Mouse (Mus musculus): ENCODE data around the gene Abca1.

The Abca1 gene

DNA sequence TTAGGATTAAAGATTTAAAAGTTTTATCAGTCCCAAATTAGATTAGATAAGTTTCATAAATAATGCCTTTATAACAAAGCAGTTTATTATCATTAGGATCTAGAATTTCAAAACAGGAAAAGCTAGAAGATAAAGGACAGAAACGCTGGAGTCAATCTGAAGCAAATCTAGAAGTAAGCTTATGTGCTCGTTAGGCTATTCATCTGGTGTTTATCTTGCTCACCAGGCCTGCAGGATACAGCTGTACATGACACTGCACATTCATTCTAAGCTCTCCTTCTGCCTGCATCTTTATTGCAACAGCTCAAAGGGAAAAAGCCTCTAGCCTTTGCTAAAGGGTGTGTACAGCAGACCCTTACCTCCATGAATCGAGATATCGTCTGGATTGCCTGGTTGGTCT is 74.1 kb downstream of the Abca1 start:
- peaks cover 64% of the 10 kb centered on the region for H3K36me3 ChIP-seq (ENCODE audit: insufficient read depth, low read length)
- H3K4me3 ChIP-seq (replicated peaks; ENCODE audit: low read length) = no peak overlapping the region
- no peaks in the 10 kb centered on the region for H3K9me3 ChIP-seq (ENCODE audit: low read length)
- TF ChIP-seq CTCF (conservative IDR thresholded peaks at IDR 0.05; ENCODE audit: low read length) = no peak
- TF ChIP-seq POU5F1 (IDR thresholded peaks at IDR 0.05; ENCODE audit: borderline replicate concordance, low read length) = no peak
- no peak for TF ChIP-seq NANOG (IDR thresholded peaks at IDR 0.05; ENCODE audit: borderline replicate concordance, low read length)
- H3K4me1 ChIP-seq (replicated peaks; ENCODE audit: low read depth, low read length) = no peaks in the 10 kb centered on the region
- no peaks in the 10 kb centered on the region for H3K27me3 ChIP-seq (ENCODE audit: insufficient read depth, low read length)

DNA sequence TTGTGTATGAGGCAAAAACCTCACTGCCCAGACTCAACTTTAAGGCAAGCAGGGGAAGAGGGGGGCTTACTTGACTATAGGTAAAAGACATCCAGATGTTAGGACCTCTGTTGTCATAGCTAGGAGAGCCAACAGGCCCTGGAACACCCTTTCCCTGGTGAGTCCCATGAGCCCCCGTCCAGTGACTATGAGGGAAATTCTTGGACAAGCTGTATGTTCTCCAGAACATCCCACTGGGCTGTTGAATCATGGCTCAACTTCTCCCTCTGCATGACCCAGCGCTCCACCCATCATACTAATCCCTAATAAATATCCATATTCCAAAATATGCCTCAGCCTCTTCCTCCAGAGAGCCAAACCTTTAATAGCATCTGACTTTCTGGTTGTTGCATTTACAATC is 76.6 kb downstream of the Abca1 start:
- Histone ChIP-seq H3K36me3 (ENCODE audit: insufficient read depth, low read length) (peaks cover 64% of the 10 kb centered on the region), H3K4me3 (replicated peaks; ENCODE audit: low read length) (no peak overlapping the region), H3K4me1 (replicated peaks; ENCODE audit: low read depth, low read length) (no peaks in the 10 kb centered on the region), H3K27me3 (ENCODE audit: insufficient read depth, low read length) (no peaks in the 10 kb centered on the region), H3K9me3 (ENCODE audit: low read length) (no peaks in the 10 kb centered on the region)
- TF ChIP-seq POU5F1 (IDR thresholded peaks at IDR 0.05; ENCODE audit: borderline replicate concordance, low read length) = no peak
- no peak for TF ChIP-seq CTCF (conservative IDR thresholded peaks at IDR 0.05; ENCODE audit: low read length)
- TF ChIP-seq NANOG (IDR thresholded peaks at IDR 0.05; ENCODE audit: borderline replicate concordance, low read length) = no peak

DNA sequence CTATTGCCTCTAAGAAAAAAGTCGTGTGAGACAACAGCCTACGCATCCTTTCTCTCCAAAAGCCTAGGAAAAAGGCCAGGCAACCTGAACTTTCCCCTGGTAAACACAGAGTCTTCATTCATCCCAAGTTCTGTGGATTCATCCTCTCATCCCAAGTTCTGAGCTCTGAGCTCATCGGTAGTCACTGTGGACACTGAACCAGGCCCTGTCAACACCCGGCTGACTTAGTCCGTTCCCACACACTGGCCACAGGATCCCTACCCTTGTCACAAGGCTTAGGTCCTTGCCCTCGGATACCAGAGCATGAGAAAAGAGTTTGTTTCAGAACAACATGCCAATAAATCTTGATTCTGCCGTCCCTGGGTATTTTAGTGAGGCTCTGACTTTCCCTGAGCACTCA is 77.2 kb downstream of the Abca1 start:
- Histone ChIP-seq H3K9me3 (ENCODE audit: low read length) (no peaks in the 10 kb centered on the region), H3K36me3 (ENCODE audit: insufficient read depth, low read length) (peaks cover 69% of the 10 kb centered on the region), H3K4me1 (replicated peaks; ENCODE audit: low read depth, low read length) (no peaks in the 10 kb centered on the region), H3K4me3 (replicated peaks; ENCODE audit: low read length) (no peak overlapping the region), H3K27me3 (ENCODE audit: insufficient read depth, low read length) (no peaks in the 10 kb centered on the region)
- TF ChIP-seq NANOG (IDR thresholded peaks at IDR 0.05; ENCODE audit: borderline replicate concordance, low read length) (no peak), CTCF (conservative IDR thresholded peaks at IDR 0.05; ENCODE audit: low read length) (no peak), POU5F1 (IDR thresholded peaks at IDR 0.05; ENCODE audit: borderline replicate concordance, low read length) (no peak)

- TF ChIP-seq POU5F1 (IDR thresholded peaks at IDR 0.05; ENCODE audit: borderline replicate concordance, low read length) = no peak
- no peak for TF ChIP-seq CTCF (conservative IDR thresholded peaks at IDR 0.05; ENCODE audit: low read length)
- TF ChIP-seq NANOG (IDR thresholded peaks at IDR 0.05; ENCODE audit: borderline replicate concordance, low read length) = no peak
- Histone ChIP-seq H3K4me3 (replicated peaks; ENCODE audit: low read length) (no peak overlapping the region), H3K9me3 (ENCODE audit: low read length) (no peaks in the 10 kb centered on the region), H3K27me3 (ENCODE audit: insufficient read depth, low read length) (no peaks in the 10 kb centered on the region), H3K36me3 (ENCODE audit: insufficient read depth, low read length) (peaks cover 74% of the 10 kb centered on the region), H3K4me1 (replicated peaks; ENCODE audit: low read depth, low read length) (no peaks in the 10 kb centered on the region)
Observed at GRCm38 (mm10) chr4:53081851-53082250, 77.8 kb downstream of the Abca1 start.

DNA sequence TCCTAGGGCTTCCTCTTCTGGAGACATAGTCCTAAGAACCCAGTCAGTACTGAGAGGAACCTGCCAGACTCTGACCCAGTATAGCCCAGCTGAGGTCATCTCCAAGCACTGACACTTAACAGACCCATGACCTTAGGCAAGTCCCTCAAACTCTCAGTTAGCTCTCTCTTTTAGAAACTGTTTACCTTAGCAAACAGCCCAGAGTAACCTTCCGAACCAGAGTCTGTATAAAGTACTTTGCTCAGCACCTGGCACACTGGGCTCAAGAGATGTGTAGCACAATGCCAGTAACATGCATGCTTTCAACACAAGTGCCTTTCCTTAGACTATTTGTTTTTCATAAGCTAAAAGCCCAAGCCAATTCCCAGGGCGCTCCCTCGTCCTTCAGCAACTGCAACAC is 79.4 kb downstream of the Abca1 start:
- Histone ChIP-seq H3K4me1 (replicated peaks; ENCODE audit: low read depth, low read length) (no peaks in the 10 kb centered on the region), H3K36me3 (ENCODE audit: insufficient read depth, low read length) (peaks cover 85% of the 10 kb centered on the region), H3K27me3 (ENCODE audit: insufficient read depth, low read length) (no peaks in the 10 kb centered on the region), H3K9me3 (ENCODE audit: low read length) (no peaks in the 10 kb centered on the region), H3K4me3 (replicated peaks; ENCODE audit: low read length) (no peak overlapping the region)
- TF ChIP-seq POU5F1 (IDR thresholded peaks at IDR 0.05; ENCODE audit: borderline replicate concordance, low read length) (no peak), NANOG (IDR thresholded peaks at IDR 0.05; ENCODE audit: borderline replicate concordance, low read length) (no peak), CTCF (conservative IDR thresholded peaks at IDR 0.05; ENCODE audit: low read length) (no peak)

DNA sequence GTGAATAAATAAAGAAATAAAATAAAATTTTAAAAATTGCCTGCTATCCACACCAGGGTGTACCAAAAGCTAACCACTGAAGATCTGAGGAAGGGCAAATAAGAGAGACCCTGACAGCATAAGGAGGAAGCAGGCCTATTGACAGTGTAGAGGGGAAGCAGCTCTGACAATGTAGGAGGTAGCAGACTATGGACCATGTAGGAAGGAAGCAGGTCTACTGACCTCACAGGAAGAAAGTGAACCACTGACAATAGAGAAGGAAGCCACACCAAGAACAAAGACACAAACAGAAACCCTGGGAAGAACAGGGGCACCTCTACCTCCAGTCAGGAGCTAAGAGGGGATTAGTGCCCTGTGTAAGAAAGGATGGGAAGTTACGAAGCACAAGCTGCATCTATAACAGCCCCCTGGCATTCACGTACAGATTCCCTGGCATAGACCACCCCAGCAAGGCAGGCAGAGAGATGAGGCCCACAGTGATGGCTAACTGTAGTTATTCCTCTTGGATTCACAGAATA is 80.8 kb downstream of the Abca1 start:
- Histone ChIP-seq H3K9me3 (ENCODE audit: low read length) (no peaks in the 10 kb centered on the region), H3K36me3 (ENCODE audit: insufficient read depth, low read length) (peaks cover 82% of the 10 kb centered on the region), H3K4me1 (replicated peaks; ENCODE audit: low read depth, low read length) (no peaks in the 10 kb centered on the region), H3K4me3 (replicated peaks; ENCODE audit: low read length) (no peak overlapping the region), H3K27me3 (ENCODE audit: insufficient read depth, low read length) (no peaks in the 10 kb centered on the region)
- no peak for TF ChIP-seq CTCF (conservative IDR thresholded peaks at IDR 0.05; ENCODE audit: low read length)
- TF ChIP-seq NANOG (IDR thresholded peaks at IDR 0.05; ENCODE audit: borderline replicate concordance, low read length) = no peak
- TF ChIP-seq POU5F1 (IDR thresholded peaks at IDR 0.05; ENCODE audit: borderline replicate concordance, low read length) = no peak

- no peak for TF ChIP-seq NANOG (IDR thresholded peaks at IDR 0.05; ENCODE audit: borderline replicate concordance, low read length)
- no peak for TF ChIP-seq POU5F1 (IDR thresholded peaks at IDR 0.05; ENCODE audit: borderline replicate concordance, low read length)
- TF ChIP-seq CTCF (conservative IDR thresholded peaks at IDR 0.05; ENCODE audit: low read length) = no peak
- H3K9me3 ChIP-seq (ENCODE audit: low read length) = no peaks in the 10 kb centered on the region
- no peak overlapping the region for H3K4me3 ChIP-seq (replicated peaks; ENCODE audit: low read length)
- no peaks in the 10 kb centered on the region for H3K4me1 ChIP-seq (replicated peaks; ENCODE audit: low read depth, low read length)
- H3K36me3 ChIP-seq (ENCODE audit: insufficient read depth, low read length) = peaks cover 79% of the 10 kb centered on the region
- H3K27me3 ChIP-seq (ENCODE audit: insufficient read depth, low read length) = no peaks in the 10 kb centered on the region
Observed at GRCm38 (mm10) chr4:53076788-53077350, 82.8 kb downstream of the Abca1 start.

GRCm38 (mm10) chr4:53073025-53073424 is 86.7 kb downstream of the Abca1 start:
- TF ChIP-seq CTCF (conservative IDR thresholded peaks at IDR 0.05; ENCODE audit: low read length) = no peak
- no peak for TF ChIP-seq NANOG (IDR thresholded peaks at IDR 0.05; ENCODE audit: borderline replicate concordance, low read length)
- TF ChIP-seq POU5F1 (IDR thresholded peaks at IDR 0.05; ENCODE audit: borderline replicate concordance, low read length) = no peak

More at GRCm38 (mm10) chr4:53073025-53073424, 86.7 kb downstream of the Abca1 start:
- Histone ChIP-seq H3K4me3 (replicated peaks; ENCODE audit: low read length) (no peak overlapping the region), H3K4me1 (replicated peaks; ENCODE audit: low read depth, low read length) (no peaks in the 10 kb centered on the region), H3K9me3 (ENCODE audit: low read length) (no peaks in the 10 kb centered on the region), H3K27me3 (ENCODE audit: insufficient read depth, low read length) (no peaks in the 10 kb centered on the region), H3K36me3 (ENCODE audit: insufficient read depth, low read length) (peaks cover 75% of the 10 kb centered on the region)

Measured in E14TG2a.4 (cell line).